Mouse (Mus musculus) bone marrow macrophage, adult 2 months (primary cell): ENCODE results near the gene Col18a1.

Experiments used
- CTCF ChIP-seq: IDR thresholded peaks from 2 replicates; pipeline ENCODE4 v1.5.1; 2012; ENCODE audit warnings: low read depth, mild to moderate bottlenecking, low read length, moderate library complexity
- POLR2A ChIP-seq: IDR thresholded peaks from 2 replicates; pipeline ENCODE4 v1.6.1; 2012; ENCODE audit warnings: mild to moderate bottlenecking, low read depth, low read length, borderline replicate concordance

DNA sequence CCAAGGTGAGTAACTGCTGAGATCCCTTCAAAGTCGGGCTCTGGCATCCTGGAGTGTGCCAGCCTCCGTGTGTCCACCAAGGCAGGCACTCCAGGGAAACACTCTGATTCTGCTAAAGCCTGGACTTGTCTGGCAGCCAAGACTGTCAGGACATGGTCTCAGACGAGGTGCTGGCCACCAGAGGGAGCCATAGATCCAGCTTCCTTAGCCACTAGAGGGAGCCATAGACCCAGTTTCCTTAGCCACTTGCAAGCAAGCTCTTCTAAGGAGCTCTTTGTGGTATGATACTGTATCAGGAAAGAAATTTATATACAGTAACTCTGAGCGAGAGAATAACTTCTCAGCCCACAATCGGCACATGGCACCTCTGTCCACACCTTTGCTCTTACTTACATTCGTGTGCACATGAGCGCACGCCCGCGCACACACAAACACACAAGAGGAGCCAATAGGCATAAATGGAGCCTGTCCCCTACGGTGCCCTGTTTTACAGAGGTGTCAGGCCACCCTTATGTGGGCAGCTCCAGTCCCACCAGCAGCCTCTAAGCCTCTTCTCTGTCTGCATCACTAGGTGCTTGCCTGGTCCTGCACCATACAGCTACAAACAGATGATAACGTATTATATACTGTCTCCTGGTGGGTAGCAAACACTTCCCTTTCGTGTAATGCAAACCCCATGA lies 35.6 kb downstream of the Col18a1 start:
- TF ChIP-seq CTCF (peak; percentile 100), POLR2A (no peak)
